Mouse (Mus musculus) liver, embryonic 12.5 days (tissue): ENCODE results near the gene Dync2li1. TPM values are rescaled to one million over a fixed set of nuclear protein-coding genes. Genes with fewer than 3 reads are reported as not detected.

Experiments
- ATAC-seq: fragments of 200-750 bp; cut with Nextera tagmentation; 2 replicates; pipeline ENCODE4 v1.8.0; 2017; ENCODE audit warnings: moderate number of reproducible peaks, mild to moderate bottlenecking, moderate library complexity
- H3K27ac ChIP-seq: fragments of 300-500 bp; sonication (generic); 2 replicates; pipeline ENCODE4 v1.5.1; 2016; ENCODE audit warnings: mild to moderate bottlenecking
- H3K27me3 ChIP-seq: fragments of 300-500 bp; sonication (generic); replicated peaks from 2 replicates; pipeline ENCODE4 v1.6.1; 2016; ENCODE audit warnings: mild to moderate bottlenecking, moderate library complexity
- H3K36me3 ChIP-seq: fragments of 300-500 bp; sonication (generic); 2 replicates; pipeline ENCODE4 v1.6.1; 2016; ENCODE audit warnings: mild to moderate bottlenecking, moderate library complexity
- H3K4me1 ChIP-seq: fragments of 300-500 bp; sonication (generic); 2 replicates; pipeline ENCODE4 v1.6.1; 2016
- H3K4me2 ChIP-seq: fragments of 300-500 bp; sonication (generic); 2 replicates; pipeline ENCODE4 v1.6.1; 2016; ENCODE audit warnings: mild to moderate bottlenecking, moderate library complexity
- H3K4me3 ChIP-seq: fragments of 300-500 bp; sonication (generic); 2 replicates; pipeline ENCODE4 v1.5.1; 2016; ENCODE audit warnings: mild to moderate bottlenecking, moderate library complexity
- H3K9ac ChIP-seq: fragments of 300-500 bp; sonication (generic); 2 replicates; pipeline ENCODE4 v1.6.1; 2016; ENCODE audit warnings: mild to moderate bottlenecking, moderate library complexity
- H3K9me3 ChIP-seq: fragments of 300-500 bp; sonication (generic); replicated peaks from 2 replicates; pipeline ENCODE4 v1.6.1; 2016; ENCODE audit warnings: mild to moderate bottlenecking, moderate library complexity
- WGBS: fragments of 180-500 bp; shearing (Covaris S2); methylation state at CpG from one replicate; pipeline ENCODE4 v1.1.7; 2016; ENCODE audit not compliant: insufficient replicate concordance; 5-methylcytosine and 5-hydroxymethylcytosine counted together
- polyA plus RNA-seq: library from polyadenylated mRNA; unstranded; fragments of >200 nt; fragmentation: Nextera tagmentation; extraction: Ambion mirVana; gene quantifications from 2 replicates; pipeline ENCODE4 v1.2.1, GENCODE M21; 2016

Dync2li1 gene
- polyA plus RNA-seq, 1 experiment from 2014 or later: 3.3 TPM

- Histone ChIP-seq H3K4me3 (peak within 1 kb of the TSS; percentile 21), H3K27ac (no peak within 1 kb of the TSS), H3K9ac (no peak within 1 kb of the TSS), H3K9me3 (no peaks in the 10 kb centered on the region), H3K4me1 (no peaks in the 10 kb centered on the region), H3K4me2 (peak within 1 kb of the TSS; percentile 62), H3K36me3 (no peaks in the 10 kb centered on the region), H3K27me3 (peaks cover 37% of the 10 kb centered on the region)
- WGBS: 3% methylated on average over 24 of the region's 24 CpGs
- ATAC-seq: no peak
These were observed 49.7 kb downstream of the Dync2li1 start, which contains the start of gene Abcg8 for GRCm38 (mm10) chr17:84675951-84676366. Gene Abcg8 (plus strand): TSS chr17:84676302.

- WGBS: 65% methylated on average over 11 of the region's 11 CpGs
These were observed 51.3 kb downstream of the Dync2li1 start for GRCm38 (mm10) chr17:84677595-84677994.

GRCm38 (mm10) chr17:84681670-84682069 is 55.4 kb downstream of the Dync2li1 start:
- no peak overlapping the region for H3K27ac ChIP-seq
- WGBS: 51% methylated on average over 3 of the region's 3 CpGs
- H3K9me3 ChIP-seq: no peaks in the 10 kb centered on the region
- peaks cover 4% of the 10 kb centered on the region for H3K27me3 ChIP-seq
- H3K9ac ChIP-seq: no peak overlapping the region
- H3K4me1 ChIP-seq: no peaks in the 10 kb centered on the region
- no peak for ATAC-seq
- no peaks in the 10 kb centered on the region for H3K36me3 ChIP-seq
- no peak overlapping the region for H3K4me3 ChIP-seq
- no peak overlapping the region for H3K4me2 ChIP-seq

More at GRCm38 (mm10) chr17:84677595-84677994, 51.3 kb downstream of the Dync2li1 start:
- no peaks in the 10 kb centered on the region for H3K9me3 ChIP-seq
- ATAC-seq: no peak
- no peak overlapping the region for H3K9ac ChIP-seq
- peaks cover 36% of the 10 kb centered on the region for H3K27me3 ChIP-seq
- H3K4me2 ChIP-seq: no peak overlapping the region
- no peaks in the 10 kb centered on the region for H3K36me3 ChIP-seq
- no peak overlapping the region for H3K4me3 ChIP-seq
- H3K27ac ChIP-seq: no peak overlapping the region
- H3K4me1 ChIP-seq: no peaks in the 10 kb centered on the region

- no peak within 1 kb of the TSS for H3K9ac ChIP-seq
- H3K9me3 ChIP-seq: no peaks in the 10 kb centered on the region
- no peak within 1 kb of the TSS for H3K27ac ChIP-seq
- no peak; the same call in 1 of the 2 replicates for ATAC-seq
- no peaks in the 10 kb centered on the region for H3K4me1 ChIP-seq
- no peak within 1 kb of the TSS for H3K4me2 ChIP-seq
- H3K36me3 ChIP-seq: no peaks in the 10 kb centered on the region
- peaks cover under 1% of the 10 kb centered on the region; the same call in 1 of the 2 replicates for H3K27me3 ChIP-seq
- H3K4me3 ChIP-seq: no peak within 1 kb of the TSS
- 59% methylated on average over 18 of the region's 18 CpGs for WGBS
These were observed 56.7 kb downstream of the Dync2li1 start, which contains the start of gene Abcg5 for GRCm38 (mm10) chr17:84682734-84683717. Gene Abcg5 (minus strand): TSS chr17:84683011.

- no peaks in the 10 kb centered on the region for H3K4me1 ChIP-seq
- no peaks in the 10 kb centered on the region for H3K36me3 ChIP-seq
- no peak overlapping the region for H3K4me2 ChIP-seq
- no peak overlapping the region for H3K9ac ChIP-seq
- no peak overlapping the region for H3K27ac ChIP-seq
- H3K27me3 ChIP-seq: no peaks in the 10 kb centered on the region
- no peak for ATAC-seq
- no peak overlapping the region for H3K4me3 ChIP-seq
- WGBS: 16% methylated on average over 6 of the region's 6 CpGs
- no peaks in the 10 kb centered on the region for H3K9me3 ChIP-seq
These were observed 58.0 kb downstream of the Dync2li1 start for GRCm38 (mm10) chr17:84684284-84684683.

- no peak overlapping the region for H3K9ac ChIP-seq
- no peak overlapping the region for H3K4me3 ChIP-seq
- H3K4me2 ChIP-seq: no peak overlapping the region
- no peaks in the 10 kb centered on the region for H3K9me3 ChIP-seq
- H3K27me3 ChIP-seq: no peaks in the 10 kb centered on the region
- H3K4me1 ChIP-seq: 0 out of 2 replicates have a peak, but pooled peaks cover 3% of the 10 kb centered on the region
- WGBS: 69% methylated on average over 4 of the region's 4 CpGs
- ATAC-seq: no peak
- H3K36me3 ChIP-seq: no peaks in the 10 kb centered on the region
- no peak overlapping the region for H3K27ac ChIP-seq
These were observed 59.0 kb downstream of the Dync2li1 start for GRCm38 (mm10) chr17:84685286-84685685.

DNA sequence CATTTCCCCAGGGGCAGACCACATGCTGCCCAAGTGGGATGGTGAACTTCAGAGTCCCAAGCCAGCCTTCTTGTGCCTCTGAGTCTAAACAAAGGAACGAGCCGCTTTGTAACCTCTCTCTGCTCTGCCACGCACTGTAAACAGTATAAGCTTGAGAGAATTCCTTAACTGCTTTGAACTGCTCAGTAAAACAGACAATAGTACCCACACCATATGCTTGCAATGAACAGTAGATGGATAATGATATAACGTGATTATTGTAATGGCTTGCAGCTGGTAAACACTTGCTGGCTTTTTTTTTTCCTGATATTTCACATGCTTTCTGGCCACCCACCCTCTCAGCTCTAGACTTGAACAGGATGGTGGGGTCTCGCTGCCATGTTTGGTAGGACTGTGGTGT is 61.7 kb downstream of the Dync2li1 start:
- no peak overlapping the region for H3K9ac ChIP-seq
- no peaks in the 10 kb centered on the region for H3K36me3 ChIP-seq
- no peak overlapping the region for H3K4me2 ChIP-seq
- WGBS: 72% methylated on average over 5 of the region's 5 CpGs
- peaks cover 17% of the 10 kb centered on the region; the same call in 1 of the 2 replicates for H3K27me3 ChIP-seq
- H3K4me3 ChIP-seq: no peak overlapping the region
- H3K4me1 ChIP-seq: 0 out of 2 replicates have a peak, but pooled peaks cover 8% of the 10 kb centered on the region
- ATAC-seq: no peak
- no peak overlapping the region for H3K27ac ChIP-seq
- H3K9me3 ChIP-seq: no peaks in the 10 kb centered on the region

DNA sequence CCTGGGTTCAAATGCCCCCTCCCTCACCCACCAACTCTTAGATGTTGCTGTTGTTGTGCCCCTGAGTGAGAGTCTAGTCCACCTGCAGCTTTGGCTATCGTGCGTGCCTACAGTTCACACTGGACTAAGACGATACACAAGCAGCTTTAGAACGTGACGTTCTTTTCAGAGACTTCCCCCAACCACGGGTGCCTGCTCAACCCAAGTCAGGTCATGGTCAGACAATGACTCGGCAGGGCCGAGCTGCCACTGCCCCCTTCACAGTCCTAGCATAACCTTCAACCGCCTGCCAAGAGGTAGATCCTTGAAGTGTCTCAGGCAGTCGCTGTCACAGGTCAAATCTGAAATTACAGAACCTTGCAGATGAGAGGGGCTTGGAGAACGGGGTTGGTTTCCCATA is 62.5 kb downstream of the Dync2li1 start:
- Histone ChIP-seq H3K27ac (no peak overlapping the region), H3K4me1 (0 out of 2 replicates have a peak, but pooled peaks cover 8% of the 10 kb centered on the region), H3K4me3 (no peak overlapping the region), H3K9me3 (no peaks in the 10 kb centered on the region), H3K4me2 (no peak overlapping the region), H3K36me3 (no peaks in the 10 kb centered on the region), H3K27me3 (peaks cover 19% of the 10 kb centered on the region; the same call in 1 of the 2 replicates), H3K9ac (no peak overlapping the region)
- no peak for ATAC-seq
- WGBS: 44% methylated on average over 11 of the region's 11 CpGs

DNA sequence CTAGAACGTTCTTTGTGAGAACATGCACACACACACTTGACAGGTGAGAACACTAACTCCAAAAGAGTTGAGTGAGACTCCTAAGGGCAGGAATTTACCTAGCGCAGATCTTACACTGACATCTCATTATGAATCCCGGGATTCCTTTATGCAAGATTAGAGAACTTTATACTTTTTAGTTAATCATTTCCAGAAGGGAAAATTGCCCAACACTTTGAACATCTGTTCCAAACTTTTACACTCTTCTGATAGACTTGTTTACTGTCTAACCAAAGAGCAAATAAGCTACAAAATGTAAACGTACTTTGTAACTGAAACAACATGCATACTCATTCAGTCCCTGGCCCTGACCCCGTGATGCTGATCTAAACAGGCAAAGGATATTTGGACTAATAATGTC is 63.0 kb downstream of the Dync2li1 start:
- Histone ChIP-seq H3K4me3 (no peak overlapping the region), H3K9ac (no peak overlapping the region), H3K9me3 (no peaks in the 10 kb centered on the region), H3K27me3 (peaks cover 19% of the 10 kb centered on the region; the same call in 1 of the 2 replicates), H3K36me3 (no peaks in the 10 kb centered on the region), H3K4me2 (no peak overlapping the region), H3K27ac (no peak overlapping the region), H3K4me1 (0 out of 2 replicates have a peak, but pooled peaks cover 8% of the 10 kb centered on the region)
- 63% methylated on average over 5 of the region's 5 CpGs for WGBS
- ATAC-seq: peak; percentile 40

- Histone ChIP-seq H3K4me2 (no peak overlapping the region), H3K36me3 (no peaks in the 10 kb centered on the region), H3K4me3 (no peak overlapping the region), H3K9me3 (no peaks in the 10 kb centered on the region), H3K9ac (no peak overlapping the region), H3K27ac (no peak overlapping the region), H3K27me3 (peaks cover 19% of the 10 kb centered on the region; the same call in 1 of the 2 replicates), H3K4me1 (0 out of 2 replicates have a peak, but pooled peaks cover 8% of the 10 kb centered on the region)
- WGBS: 77% methylated on average over 5 of the region's 5 CpGs
- ATAC-seq: no peak
These were observed 63.8 kb downstream of the Dync2li1 start for GRCm38 (mm10) chr17:84690111-84690510.

- WGBS: 46% methylated on average over 2 of the region's 2 CpGs
- no peak overlapping the region for H3K4me2 ChIP-seq
- H3K27ac ChIP-seq: no peak overlapping the region
- H3K9ac ChIP-seq: no peak overlapping the region
- H3K4me1 ChIP-seq: 0 out of 2 replicates have a peak, but pooled peaks cover 8% of the 10 kb centered on the region
- ATAC-seq: no peak
- H3K36me3 ChIP-seq: no peaks in the 10 kb centered on the region
- H3K9me3 ChIP-seq: no peaks in the 10 kb centered on the region
- peaks cover 28% of the 10 kb centered on the region; the same call in 1 of the 2 replicates for H3K27me3 ChIP-seq
- H3K4me3 ChIP-seq: no peak overlapping the region
These were observed 67.4 kb downstream of the Dync2li1 start for GRCm38 (mm10) chr17:84693741-84694140.

DNA sequence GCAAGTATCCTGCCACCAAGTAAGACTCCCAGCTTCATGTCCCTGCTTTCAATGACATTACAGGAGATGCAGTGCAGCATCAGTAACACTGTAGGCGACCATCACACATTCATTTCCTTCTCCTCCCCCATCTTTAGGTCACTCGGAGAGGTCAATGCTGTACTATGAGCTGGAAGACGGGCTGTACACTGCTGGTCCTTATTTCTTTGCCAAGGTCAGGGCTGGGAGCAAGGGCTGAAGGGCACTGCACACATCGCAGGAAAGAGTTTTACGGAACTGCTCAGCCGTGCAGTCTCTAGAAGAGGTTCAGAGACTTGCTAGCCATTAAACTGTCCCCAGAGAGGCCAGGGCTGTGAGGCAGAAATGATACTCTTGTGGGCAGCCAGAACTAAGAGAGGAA is 70.2 kb downstream of the Dync2li1 start:
- Histone ChIP-seq H3K4me2 (no peak overlapping the region), H3K4me3 (no peak overlapping the region), H3K36me3 (no peaks in the 10 kb centered on the region), H3K27me3 (peaks cover 25% of the 10 kb centered on the region; the same call in 1 of the 2 replicates), H3K9ac (no peak overlapping the region), H3K9me3 (no peaks in the 10 kb centered on the region), H3K4me1 (peaks cover 4% of the 10 kb centered on the region; the same call in 1 of the 2 replicates), H3K27ac (no peak overlapping the region)
- WGBS: 65% methylated on average over 6 of the region's 6 CpGs
- no peak for ATAC-seq
